Mouse (Mus musculus) neural tube, embryonic 11.5 days (tissue): ENCODE data around the gene Ccdc173. TPM values are rescaled to one million over a fixed set of nuclear protein-coding genes. Genes with fewer than 3 reads are reported as not detected.
"Not testable (repeated sequence)": the region's sequence is repeated elsewhere in the genome, so short reads cannot be mapped to it uniquely, and the experiment has no call there.

Experiments used
- ATAC-seq: fragments of 200-750 bp; cut with Nextera tagmentation; 2 replicates; pipeline ENCODE4 v1.8.0; 2017; ENCODE audit warnings: moderate number of reproducible peaks, mild to moderate bottlenecking, moderate TSS enrichment, moderate library complexity; ENCODE audit not compliant: insufficient read depth, low FRiP score, low TSS enrichment
- DNase-seq: peaks from one replicate; pipeline ENCODE4 v3.0.0-alpha.2; 2015; ENCODE audit warnings: low spot score
- H3K27ac ChIP-seq: fragments of 300-500 bp; sonication (generic); 2 replicates; pipeline ENCODE4 v1.5.1; 2014; ENCODE audit warnings: low read depth, mild to moderate bottlenecking, low read length
- H3K27me3 ChIP-seq: fragments of 300-500 bp; sonication (generic); 2 replicates; pipeline ENCODE4 v1.6.1; 2014; ENCODE audit warnings: mild to moderate bottlenecking, low read length, mixed read lengths; ENCODE audit not compliant: control insufficient read depth, insufficient read depth
- H3K36me3 ChIP-seq: fragments of 300-500 bp; sonication (generic); 2 replicates; pipeline ENCODE4 v1.6.1; 2014; ENCODE audit warnings: mild to moderate bottlenecking, low read length, moderate library complexity, mixed read lengths; ENCODE audit not compliant: control insufficient read depth, insufficient read depth
- H3K4me1 ChIP-seq: fragments of 300-500 bp; sonication (generic); 2 replicates; pipeline ENCODE4 v1.6.1; 2014; ENCODE audit warnings: low read length, mixed read lengths; ENCODE audit not compliant: control insufficient read depth, insufficient read depth
- H3K4me2 ChIP-seq: fragments of 300-500 bp; sonication (generic); 2 replicates; pipeline ENCODE4 v1.6.1; 2014; ENCODE audit warnings: low read depth, mild to moderate bottlenecking, moderate library complexity
- H3K4me3 ChIP-seq: fragments of 300-500 bp; sonication (generic); 2 replicates; pipeline ENCODE4 v1.5.1; 2014; ENCODE audit warnings: low read depth, low read length
- H3K9ac ChIP-seq: fragments of 300-500 bp; sonication (generic); 2 replicates; pipeline ENCODE4 v1.6.1; 2014; ENCODE audit warnings: mild to moderate bottlenecking, low read length
- H3K9me3 ChIP-seq: fragments of 300-500 bp; sonication (generic); 2 replicates; pipeline ENCODE4 v1.6.1; 2016; ENCODE audit warnings: low read length; ENCODE audit not compliant: control insufficient read depth
- WGBS: fragments of 180-500 bp; shearing (Covaris S2); extraction: QIAGEN DNeasy Blood & Tissue Kit; methylation state at CpG from one replicate; pipeline ENCODE4 v1.1.7; 2014; 5-methylcytosine and 5-hydroxymethylcytosine counted together
- polyA plus RNA-seq: library from polyadenylated mRNA; unstranded; fragments of >200 nt; fragmentation: Nextera tagmentation; extraction: Ambion mirVana; gene quantifications from 2 replicates; pipeline ENCODE4 v1.2.1, GENCODE M21; 2014

Ccdc173 gene
- polyA plus RNA-seq, 1 experiment from 2014 or later = 2.8 TPM

GRCm38 (mm10) chr2:69810169-69810568 lies 20.8 kb upstream of the Ccdc173 start:
- H3K9me3 ChIP-seq = no peaks in the 10 kb centered on the region
- H3K27me3 ChIP-seq = no peaks in the 10 kb centered on the region
- H3K36me3 ChIP-seq = no peaks in the 10 kb centered on the region
- ATAC-seq (no peak), DNase-seq (no peak)
- H3K4me3 ChIP-seq = no peak overlapping the region
- H3K4me2 ChIP-seq = no peak overlapping the region
- no peak overlapping the region for H3K27ac ChIP-seq
- H3K9ac ChIP-seq = no peak overlapping the region
- H3K4me1 ChIP-seq = no peaks in the 10 kb centered on the region
- WGBS = 74% methylated on average over 15 of the region's 15 CpGs

- H3K27ac ChIP-seq, H3K9ac ChIP-seq, H3K4me1 ChIP-seq, H3K4me2 ChIP-seq, ATAC-seq, H3K27me3 ChIP-seq, H3K9me3 ChIP-seq, H3K4me3 ChIP-seq, DNase-seq, H3K36me3 ChIP-seq: not testable (repeated sequence)
- 89% methylated on average over 8 of the region's 9 CpGs for WGBS
These were observed 15.3 kb upstream of the Ccdc173 start for GRCm38 (mm10) chr2:69804663-69805062.

GRCm38 (mm10) chr2:69803756-69804155 lies 14.4 kb upstream of the Ccdc173 start:
- no peaks in the 10 kb centered on the region for H3K4me1 ChIP-seq
- no peak overlapping the region for H3K4me3 ChIP-seq
- DNase-seq (no peak), ATAC-seq (no peak)
- WGBS = 67% methylated on average over 8 of the region's 8 CpGs
- no peaks in the 10 kb centered on the region for H3K9me3 ChIP-seq
- no peaks in the 10 kb centered on the region for H3K27me3 ChIP-seq
- H3K9ac ChIP-seq = no peak overlapping the region
- H3K36me3 ChIP-seq = no peaks in the 10 kb centered on the region
- H3K4me2 ChIP-seq = no peak overlapping the region
- no peak overlapping the region for H3K27ac ChIP-seq

- Histone ChIP-seq H3K27ac (no peak overlapping the region), H3K36me3 (no peaks in the 10 kb centered on the region), H3K27me3 (no peaks in the 10 kb centered on the region), H3K4me1 (no peaks in the 10 kb centered on the region), H3K4me2 (no peak overlapping the region), H3K4me3 (no peak overlapping the region), H3K9me3 (no peaks in the 10 kb centered on the region), H3K9ac (no peak overlapping the region)
- WGBS = 57% methylated on average over 5 of the region's 5 CpGs
- ATAC-seq (no peak), DNase-seq (peak; percentile 52)
These were observed 13.5 kb upstream of the Ccdc173 start for GRCm38 (mm10) chr2:69802911-69803312.

- H3K4me2 ChIP-seq = no peak overlapping the region; the same call in 1 of the 2 replicates
- H3K9me3 ChIP-seq = no peaks in the 10 kb centered on the region
- H3K27me3 ChIP-seq = no peaks in the 10 kb centered on the region
- DNase-seq (no peak), ATAC-seq (no peak)
- peaks cover 4% of the 10 kb centered on the region; the same call in 1 of the 2 replicates for H3K4me1 ChIP-seq
- peaks cover 6% of the 10 kb centered on the region for H3K36me3 ChIP-seq
- WGBS = 71% methylated on average over 4 of the region's 4 CpGs
- H3K9ac ChIP-seq = no peak overlapping the region
- H3K4me3 ChIP-seq = no peak overlapping the region
- no peak overlapping the region for H3K27ac ChIP-seq
These were observed 1.3 kb upstream of the Ccdc173 start for GRCm38 (mm10) chr2:69790722-69791121.

GRCm38 (mm10) chr2:69790285-69790684 lies 910 bp upstream of the Ccdc173 start:
- Histone ChIP-seq H3K9me3 (no peaks in the 10 kb centered on the region), H3K4me2 (peak overlapping the region; percentile 79), H3K27ac (no peak overlapping the region), H3K4me1 (peaks cover 4% of the 10 kb centered on the region; the same call in 1 of the 2 replicates), H3K4me3 (peak overlapping the region; percentile 59), H3K9ac (no peak overlapping the region), H3K27me3 (no peaks in the 10 kb centered on the region), H3K36me3 (peaks cover 4% of the 10 kb centered on the region)
- DNase-seq (peak; percentile 88), ATAC-seq (peak; percentile 43; the same call in 1 of the 2 replicates)
- WGBS = under 1% methylated on average over 10 of the region's 10 CpGs

GRCm38 (mm10) chr2:69788974-69789373 lies 401 bp downstream of the Ccdc173 start:
- no peaks in the 10 kb centered on the region for H3K9me3 ChIP-seq
- ATAC-seq (peak; percentile 22; the same call in 1 of the 2 replicates), DNase-seq (no peak)
- peak overlapping the region; percentile 79 for H3K4me2 ChIP-seq
- WGBS = 30% methylated on average over 9 of the region's 9 CpGs
- no peak overlapping the region for H3K27ac ChIP-seq
- peaks cover 3% of the 10 kb centered on the region; the same call in 1 of the 2 replicates for H3K36me3 ChIP-seq
- H3K4me3 ChIP-seq = peak overlapping the region; percentile 59
- H3K27me3 ChIP-seq = no peaks in the 10 kb centered on the region
- peaks cover 4% of the 10 kb centered on the region; the same call in 1 of the 2 replicates for H3K4me1 ChIP-seq
- peak overlapping the region; percentile 57 for H3K9ac ChIP-seq

- DNase-seq (no peak), ATAC-seq (no peak)
- no peak overlapping the region for H3K27ac ChIP-seq
- H3K9me3 ChIP-seq = no peaks in the 10 kb centered on the region
- no peaks in the 10 kb centered on the region for H3K4me1 ChIP-seq
- H3K4me3 ChIP-seq = no peak overlapping the region
- H3K36me3 ChIP-seq = no peaks in the 10 kb centered on the region
- no peaks in the 10 kb centered on the region for H3K27me3 ChIP-seq
- no peak overlapping the region for H3K4me2 ChIP-seq
- WGBS = 47% methylated on average over 5 of the region's 5 CpGs
- no peak overlapping the region for H3K9ac ChIP-seq
These were observed 10.6 kb downstream of the Ccdc173 start for GRCm38 (mm10) chr2:69778836-69779177.

- no peak overlapping the region for H3K4me3 ChIP-seq
- ATAC-seq = no peak
These were observed 11.2 kb downstream of the Ccdc173 start for GRCm38 (mm10) chr2:69777985-69778835.

More at GRCm38 (mm10) chr2:69777985-69778835, 11.2 kb downstream of the Ccdc173 start:
- Histone ChIP-seq H3K27ac (no peak overlapping the region), H3K9ac (no peak overlapping the region), H3K4me2 (no peak overlapping the region), H3K4me1 (no peaks in the 10 kb centered on the region), H3K27me3 (no peaks in the 10 kb centered on the region), H3K9me3 (no peaks in the 10 kb centered on the region), H3K36me3 (no peaks in the 10 kb centered on the region)
- 75% methylated on average over 7 of the region's 7 CpGs for WGBS
- no peak for DNase-seq
